Mouse (Mus musculus) midbrain, embryonic 14.5 days (tissue): ENCODE measurements around the gene Chfr. TPM values are rescaled to one million over a fixed set of nuclear protein-coding genes. Genes with fewer than 3 reads are reported as not detected.

Experiments used
- ATAC-seq: fragments of 200-750 bp; cut with Nextera tagmentation; 2 replicates; pipeline ENCODE4 v1.8.0; 2017; ENCODE audit warnings: moderate number of reproducible peaks, moderate library complexity; ENCODE audit not compliant: low FRiP score, low TSS enrichment
- DNase-seq: peaks from one replicate; pipeline ENCODE4 v3.0.0-alpha.2; 2015
- H3K27ac ChIP-seq: fragments of 300-500 bp; sonication (generic); replicated peaks from 2 replicates; pipeline ENCODE4 v1.5.1; 2014; ENCODE audit warnings: mild to moderate bottlenecking, low read depth, low read length, moderate library complexity
- H3K27me3 ChIP-seq: fragments of 300-500 bp; sonication (generic); 2 replicates; pipeline ENCODE4 v1.6.1; 2014; ENCODE audit warnings: low read length, control low read depth, mixed read lengths; ENCODE audit not compliant: control insufficient read depth, insufficient read depth
- H3K36me3 ChIP-seq: fragments of 300-500 bp; sonication (generic); 2 replicates; pipeline ENCODE4 v1.6.1; 2014; ENCODE audit warnings: low read length, control low read depth; ENCODE audit not compliant: control insufficient read depth, insufficient read depth
- H3K4me1 ChIP-seq: fragments of 300-500 bp; sonication (generic); 2 replicates; pipeline ENCODE4 v1.6.1; 2014; ENCODE audit warnings: mild to moderate bottlenecking, antibody characterized with exemption, low read length, control low read depth; ENCODE audit not compliant: control insufficient read depth, insufficient read depth
- H3K4me2 ChIP-seq: fragments of 300-500 bp; sonication (generic); 2 replicates; pipeline ENCODE4 v1.6.1; 2014; ENCODE audit warnings: mild to moderate bottlenecking, low read length, moderate library complexity
- H3K4me3 ChIP-seq: fragments of 300-500 bp; sonication (generic); replicated peaks from 2 replicates; pipeline ENCODE4 v1.5.1; 2014; ENCODE audit warnings: low read depth, low read length
- H3K9ac ChIP-seq: fragments of 300-500 bp; sonication (generic); replicated peaks from 2 replicates; pipeline ENCODE4 v1.6.1; 2014; ENCODE audit warnings: mild to moderate bottlenecking, low read length, moderate library complexity
- H3K9me3 ChIP-seq: fragments of 300-500 bp; sonication (generic); 2 replicates; pipeline ENCODE4 v1.6.1; 2016; ENCODE audit warnings: low read length, control low read depth, mixed read lengths; ENCODE audit not compliant: control insufficient read depth
- WGBS: fragments of 180-500 bp; shearing (Covaris S2); extraction: QIAGEN DNeasy Blood & Tissue Kit; methylation state at CpG from one replicate; pipeline ENCODE4 v1.1.7; 2014; 5-methylcytosine and 5-hydroxymethylcytosine counted together
- polyA plus RNA-seq: library from polyadenylated mRNA; unstranded; fragments of >200 nt; fragmentation: Nextera tagmentation; extraction: Ambion mirVana; gene quantifications from 2 replicates; pipeline ENCODE4 v1.2.1, GENCODE M21; 2014

Gene Chfr
- polyA plus RNA-seq, 1 experiment from 2014 or later: 113 TPM

DNA sequence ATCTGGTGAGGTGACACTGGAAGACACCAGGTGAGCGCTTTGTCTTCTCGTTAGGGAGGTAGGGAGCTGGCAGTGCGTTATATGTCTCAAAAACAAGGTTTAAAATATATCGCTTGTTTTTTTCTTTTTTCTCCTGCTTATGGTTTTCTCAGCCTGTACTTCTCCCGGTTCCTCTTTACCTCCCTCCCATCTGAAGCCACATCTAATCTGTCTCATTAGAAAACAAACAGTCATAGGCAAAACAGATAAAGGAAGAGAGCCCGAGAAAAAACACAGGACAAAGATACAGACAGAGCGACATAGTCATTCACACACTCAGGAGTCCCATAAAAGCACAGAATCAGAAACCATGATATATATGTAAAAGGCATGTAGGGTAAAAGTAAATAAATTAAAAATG is 4.8 kb downstream of the Chfr start:
- Histone ChIP-seq H3K4me3 (no peak overlapping the region), H3K4me2 (no peak overlapping the region), H3K36me3 (peaks cover 60% of the 10 kb centered on the region), H3K27ac (no peak overlapping the region), H3K9me3 (no peaks in the 10 kb centered on the region), H3K4me1 (peaks cover 9% of the 10 kb centered on the region), H3K9ac (no peak overlapping the region), H3K27me3 (no peaks in the 10 kb centered on the region)
- DNase-seq (no peak), ATAC-seq (no peak)
- WGBS: 96% methylated on average over 7 of the region's 7 CpGs

DNA sequence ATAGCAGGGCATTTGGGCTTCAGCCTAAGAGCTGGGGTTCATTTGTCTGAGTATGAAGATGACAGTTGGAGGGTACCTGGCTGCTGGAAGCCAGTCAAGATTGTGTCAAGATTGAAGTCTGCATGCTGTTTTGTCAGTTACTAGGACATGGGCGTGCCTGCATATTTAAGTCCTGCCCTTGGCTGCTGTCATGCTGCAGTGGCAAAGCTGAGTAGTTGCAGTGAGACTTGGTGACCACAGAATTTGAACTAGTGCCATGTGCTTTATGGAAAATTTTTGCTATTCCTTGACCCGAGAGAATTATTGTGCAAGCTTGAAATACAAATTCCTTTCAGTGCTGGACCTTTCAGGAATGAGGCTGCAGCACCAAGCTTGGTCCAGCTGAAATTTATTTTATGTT is 6.7 kb downstream of the Chfr start:
- ATAC-seq: no peak

DNA sequence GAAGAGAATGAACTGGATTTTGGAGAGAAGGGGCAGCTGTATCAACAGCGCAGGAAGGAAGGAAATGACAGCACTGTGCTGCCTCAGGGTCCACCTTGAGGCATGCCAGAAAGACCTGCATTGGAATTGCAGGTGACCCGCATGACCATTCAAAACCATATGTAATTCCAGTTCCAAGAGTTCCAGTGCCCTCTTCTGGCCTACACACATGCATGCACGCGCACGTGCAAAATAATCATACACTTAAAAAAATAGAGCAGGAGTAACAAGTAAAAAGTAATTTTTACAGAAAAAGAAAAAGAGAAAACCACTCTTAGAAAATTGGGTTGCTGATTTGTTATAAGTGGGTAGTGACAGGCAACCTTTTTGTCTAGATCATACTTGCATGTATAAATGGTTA is 7.4 kb downstream of the Chfr start:
- H3K27ac ChIP-seq: no peak overlapping the region
- H3K4me2 ChIP-seq: no peak overlapping the region
- DNase-seq (peak; percentile 24), ATAC-seq (no peak)
- H3K4me1 ChIP-seq: no peaks in the 10 kb centered on the region
- peaks cover 82% of the 10 kb centered on the region for H3K36me3 ChIP-seq
- 89% methylated on average over 5 of the region's 5 CpGs for WGBS
- no peak overlapping the region for H3K9ac ChIP-seq
- no peak overlapping the region for H3K4me3 ChIP-seq
- no peaks in the 10 kb centered on the region for H3K9me3 ChIP-seq
- no peaks in the 10 kb centered on the region for H3K27me3 ChIP-seq

More for the DNA sequence above, 6.7 kb downstream of the Chfr start:
- H3K4me3 ChIP-seq: no peak overlapping the region
- H3K27me3 ChIP-seq: no peaks in the 10 kb centered on the region
- H3K36me3 ChIP-seq: peaks cover 78% of the 10 kb centered on the region
- no peaks in the 10 kb centered on the region for H3K9me3 ChIP-seq
- H3K27ac ChIP-seq: no peak overlapping the region
- no peak for DNase-seq
- no peak overlapping the region for H3K4me2 ChIP-seq
- H3K4me1 ChIP-seq: no peaks in the 10 kb centered on the region
- no peak overlapping the region for H3K9ac ChIP-seq
- 96% methylated on average over 2 of the region's 2 CpGs for WGBS

DNA sequence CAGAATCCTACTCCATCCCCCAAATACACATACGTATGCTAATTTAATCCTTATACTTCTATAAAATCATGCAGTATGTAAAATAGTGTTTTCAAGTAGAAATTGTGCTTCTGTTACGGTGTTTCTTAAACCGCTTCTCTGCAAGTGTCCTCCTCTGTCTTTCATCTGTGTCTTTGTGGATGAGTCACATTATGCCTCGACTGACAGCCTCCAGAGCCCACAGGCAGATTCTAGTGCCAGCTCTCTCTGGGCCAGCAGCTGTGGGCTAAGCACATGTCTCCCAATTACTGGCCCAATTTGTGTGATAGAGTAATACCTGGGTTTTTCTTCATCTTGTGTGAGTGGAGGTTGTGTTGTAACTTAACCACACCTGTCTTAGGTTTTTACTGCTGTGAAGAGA is 33.7 kb downstream of the Chfr start:
- H3K4me1 ChIP-seq: no peaks in the 10 kb centered on the region

DNA sequence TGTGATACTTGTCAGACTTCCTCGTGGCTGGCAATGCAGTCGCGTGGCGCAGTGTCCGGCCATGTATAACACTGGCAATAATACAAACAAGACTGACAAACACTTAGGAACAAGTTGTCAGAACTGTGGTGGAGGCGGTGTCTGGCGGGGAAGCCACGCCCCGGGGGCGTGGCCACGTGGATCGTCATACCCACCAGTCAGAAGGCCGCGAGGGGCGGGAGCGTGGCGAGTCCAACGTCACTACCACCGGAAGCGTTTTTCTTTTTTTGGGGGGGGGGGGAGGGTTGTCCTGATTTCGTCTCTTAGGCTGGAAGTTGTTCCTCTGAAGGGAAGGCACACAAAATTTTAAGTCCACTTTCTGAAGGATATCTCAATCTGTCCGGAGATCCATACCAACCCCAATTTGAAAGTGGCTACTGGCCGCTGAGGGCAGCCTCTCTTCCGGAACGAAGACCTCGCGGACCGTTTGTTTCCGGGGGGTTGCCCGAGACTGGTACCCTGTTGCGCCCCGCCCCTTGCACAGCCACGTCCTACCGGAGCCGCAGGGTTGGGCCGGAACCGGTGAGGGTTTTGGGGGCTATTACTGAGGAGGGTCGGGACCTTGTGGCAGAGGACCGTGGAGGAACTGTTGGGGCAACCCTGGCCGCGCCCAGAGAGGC is 40.8 kb downstream of the Chfr start, which contains the start of gene Golga3:
TSS of gene Golga3 (plus strand) at position 340 of the 659 bp plus-strand sequence.
- H3K9me3 ChIP-seq: no peaks in the 10 kb centered on the region
- H3K4me3 ChIP-seq: peak within 1 kb of the TSS; percentile 91
- peak within 1 kb of the TSS; percentile 81 for H3K27ac ChIP-seq
- H3K27me3 ChIP-seq: no peaks in the 10 kb centered on the region
- H3K4me2 ChIP-seq: peak within 1 kb of the TSS; percentile 90
- peak; percentile 99 for ATAC-seq
- under 1% methylated on average over 41 of the region's 41 CpGs for WGBS
- H3K4me1 ChIP-seq: peaks cover 12% of the 10 kb centered on the region
- peaks cover 14% of the 10 kb centered on the region for H3K36me3 ChIP-seq
- peak; percentile 97 for DNase-seq
- peak within 1 kb of the TSS; percentile 90 for H3K9ac ChIP-seq

More for the DNA sequence above, 33.7 kb downstream of the Chfr start:
- ATAC-seq (no peak), DNase-seq (no peak)
- no peak overlapping the region for H3K9ac ChIP-seq
- H3K36me3 ChIP-seq: peaks cover 77% of the 10 kb centered on the region
- H3K27me3 ChIP-seq: no peaks in the 10 kb centered on the region
- no peak overlapping the region for H3K27ac ChIP-seq
- H3K9me3 ChIP-seq: no peaks in the 10 kb centered on the region
- H3K4me3 ChIP-seq: no peak overlapping the region
- no peak overlapping the region for H3K4me2 ChIP-seq
- 94% methylated on average over 4 of the region's 4 CpGs for WGBS

DNA sequence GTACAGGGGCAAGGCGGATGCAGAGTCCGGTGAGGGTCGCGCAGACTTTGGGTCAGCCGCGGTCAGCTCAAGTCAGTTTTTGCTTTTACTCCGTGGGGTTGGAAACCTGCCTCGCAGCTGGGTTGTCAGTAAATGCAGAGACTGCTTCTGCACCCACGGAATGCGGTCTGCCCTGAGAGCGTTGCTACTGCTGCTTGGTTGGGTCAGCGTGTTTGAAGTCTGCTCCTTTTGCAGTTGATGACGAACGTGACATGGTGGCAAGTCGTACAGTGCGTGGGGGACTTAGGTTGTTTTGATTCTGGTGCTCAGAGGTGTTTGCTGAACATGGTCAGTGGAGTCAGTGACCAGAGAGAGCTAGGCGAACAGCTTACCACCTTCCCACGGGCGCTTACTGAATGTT is 41.4 kb downstream of the Chfr start:
- ATAC-seq: peak; percentile 19; the same call in 1 of the 2 replicates
- peak overlapping the region; percentile 81 for H3K27ac ChIP-seq
- DNase-seq: no peak
- H3K27me3 ChIP-seq: no peaks in the 10 kb centered on the region
- peaks cover 14% of the 10 kb centered on the region for H3K36me3 ChIP-seq
- H3K4me1 ChIP-seq: peaks cover 12% of the 10 kb centered on the region
- H3K9me3 ChIP-seq: no peaks in the 10 kb centered on the region
- H3K4me3 ChIP-seq: peak overlapping the region; percentile 91
- H3K4me2 ChIP-seq: peak overlapping the region; percentile 90
- H3K9ac ChIP-seq: peak overlapping the region; percentile 90
- 5% methylated on average over 19 of the region's 19 CpGs for WGBS

DNA sequence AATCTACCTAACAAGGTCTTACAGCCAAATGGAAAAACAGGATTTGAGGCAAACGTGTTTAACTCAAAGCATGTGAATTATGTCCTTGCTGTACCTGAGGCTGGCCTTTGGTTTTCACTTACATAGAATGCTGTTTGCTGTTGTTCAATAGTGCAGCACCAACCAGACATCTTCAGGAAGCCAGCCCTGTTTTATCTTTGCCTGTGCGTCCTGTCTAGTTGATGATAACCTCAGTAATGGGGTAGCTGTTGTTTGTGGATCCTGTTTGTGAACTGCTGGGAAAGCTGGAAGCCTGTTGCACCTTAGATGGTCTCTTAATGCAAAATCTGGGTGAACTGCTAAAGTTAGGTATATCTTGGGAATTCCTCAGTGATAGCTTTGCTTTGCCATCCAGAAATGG is 43.0 kb downstream of the Chfr start:
- 96% methylated on average over 2 of the region's 2 CpGs for WGBS
- DNase-seq (no peak), ATAC-seq (no peak)
- peaks cover 17% of the 10 kb centered on the region for H3K36me3 ChIP-seq
- no peak overlapping the region for H3K4me3 ChIP-seq
- H3K27ac ChIP-seq: no peak overlapping the region
- H3K4me2 ChIP-seq: no peak overlapping the region
- no peaks in the 10 kb centered on the region for H3K27me3 ChIP-seq
- peaks cover 12% of the 10 kb centered on the region for H3K4me1 ChIP-seq
- H3K9me3 ChIP-seq: no peaks in the 10 kb centered on the region
- no peak overlapping the region for H3K9ac ChIP-seq

DNA sequence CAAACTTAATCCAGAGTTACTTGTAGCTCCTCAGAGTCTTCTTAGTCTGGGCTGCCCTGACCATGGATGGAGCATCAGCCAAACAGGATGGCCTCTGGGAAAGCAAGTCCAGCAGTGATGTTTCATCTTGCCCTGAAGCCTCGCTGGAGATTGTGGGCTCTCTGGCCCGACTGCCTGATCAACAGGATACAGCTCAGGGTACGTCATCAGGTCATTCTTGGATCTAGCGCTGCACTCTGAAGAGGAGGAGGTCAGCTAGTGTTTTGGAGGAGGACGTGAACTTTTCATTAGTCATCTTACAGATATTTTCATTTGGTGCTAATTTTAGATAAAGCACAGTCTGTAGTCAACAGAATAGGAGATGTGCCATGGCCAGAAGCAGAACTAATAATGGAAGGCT is 46.1 kb downstream of the Chfr start:
- Histone ChIP-seq H3K4me3 (no peak overlapping the region), H3K4me2 (no peak overlapping the region), H3K27ac (no peak overlapping the region), H3K36me3 (peaks cover 45% of the 10 kb centered on the region), H3K27me3 (no peaks in the 10 kb centered on the region), H3K4me1 (peaks cover 9% of the 10 kb centered on the region), H3K9me3 (no peaks in the 10 kb centered on the region), H3K9ac (no peak overlapping the region)
- ATAC-seq: no peak
- DNase-seq: no peak
- 96% methylated on average over 5 of the region's 5 CpGs for WGBS

DNA sequence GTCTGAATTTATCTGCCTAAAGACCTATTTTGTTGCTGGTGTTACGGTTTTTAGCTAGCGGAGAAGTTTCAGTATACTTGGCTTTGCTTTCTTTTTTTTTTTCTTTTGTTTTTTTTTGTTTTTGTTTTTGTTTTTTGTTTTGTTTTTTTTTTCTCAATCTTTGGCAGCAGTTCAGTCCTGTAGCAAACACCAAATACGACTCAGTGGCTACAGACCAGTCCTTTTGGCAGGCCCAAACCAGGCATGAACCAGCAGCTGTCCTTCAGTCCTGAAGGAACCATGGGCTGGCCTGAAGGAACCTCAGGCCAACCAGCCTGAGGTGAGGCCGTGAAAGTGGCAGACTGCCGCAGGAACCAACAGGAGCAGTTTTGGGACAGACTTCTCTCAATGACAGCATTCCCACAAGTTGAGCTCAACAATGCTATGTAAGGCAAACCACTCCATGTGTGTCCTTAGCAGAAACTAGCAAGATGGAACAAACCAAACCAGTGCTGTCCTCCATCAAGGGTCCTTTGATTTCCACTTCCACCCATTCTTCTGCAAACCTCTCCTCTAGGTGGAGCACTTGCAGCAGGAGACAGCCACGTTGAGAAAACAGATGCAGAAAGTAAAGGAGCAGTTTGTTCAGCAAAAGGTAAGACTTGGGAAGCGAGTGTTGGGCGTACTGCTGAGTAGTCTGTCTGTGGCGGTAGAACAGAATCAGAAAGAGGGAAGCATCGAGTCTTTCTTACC is 67.7 kb downstream of the Chfr start:
- Histone ChIP-seq H3K4me2 (no peak overlapping the region), H3K4me1 (no peaks in the 10 kb centered on the region), H3K9me3 (no peaks in the 10 kb centered on the region), H3K4me3 (no peak overlapping the region), H3K9ac (no peak overlapping the region), H3K27ac (no peak overlapping the region), H3K27me3 (no peaks in the 10 kb centered on the region), H3K36me3 (peaks cover 80% of the 10 kb centered on the region)
- peak; percentile 3 for DNase-seq
- ATAC-seq: no peak
- 88% methylated on average over 10 of the region's 10 CpGs for WGBS
